Mouse (Mus musculus): ENCODE data around the gene Taok1. TPM values are rescaled to one million over a fixed set of nuclear protein-coding genes. Genes with fewer than 3 reads are reported as not detected.

Gene Taok1
- total and polyA plus RNA-seq, 2 experiments from 2014 or later, result 30.8 to 87.4 TPM

DNA sequence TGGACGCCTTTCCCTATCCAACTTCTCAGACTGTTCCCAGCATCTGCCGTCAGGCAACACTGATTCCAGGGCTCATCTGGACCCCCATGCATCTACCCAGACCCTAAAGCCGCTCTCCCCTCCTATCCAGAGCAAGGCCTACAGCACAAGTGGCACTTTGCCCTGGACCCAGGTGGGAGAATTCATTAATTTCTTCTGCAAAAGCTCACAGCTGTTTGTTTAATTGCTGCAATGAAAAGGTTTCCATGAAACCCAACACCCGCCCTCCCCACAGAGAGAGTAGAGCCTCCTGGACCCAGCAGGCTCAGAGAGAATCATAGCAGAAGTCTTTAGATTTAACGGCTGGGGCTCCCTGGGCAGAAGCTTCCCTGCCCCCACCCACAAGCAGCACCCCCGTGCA is 122.4 kb downstream of the Taok1 start:
- H3K9me3 ChIP-seq (ENCODE audit: low read length), result no peaks in the 10 kb centered on the region
- no peak overlapping the region for H3K4me3 ChIP-seq (ENCODE audit: low read depth, low read length)
- DNase-seq (no peak), ATAC-seq (no peak)
- peak overlapping the region; percentile 26; the same call in 1 of the 2 replicates for H3K4me2 ChIP-seq (ENCODE audit: low read depth)
- TF ChIP-seq CTCF (IDR thresholded peaks at IDR 0.05; ENCODE audit: low read depth), result no peak
- WGBS, result 33% methylated on average over 6 of the region's 6 CpGs
- H3K27ac ChIP-seq (ENCODE audit: low read depth, low read length), result no peak overlapping the region; the same call in 1 of the 2 replicates
- no peaks in the 10 kb centered on the region for H3K27me3 ChIP-seq (ENCODE audit: insufficient read depth, low read length)
- H3K36me3 ChIP-seq (ENCODE audit: insufficient read depth), result no peaks in the 10 kb centered on the region
- no peak overlapping the region for H3K9ac ChIP-seq
- peaks cover 35% of the 10 kb centered on the region for H3K4me1 ChIP-seq (ENCODE audit: insufficient read depth)

DNA sequence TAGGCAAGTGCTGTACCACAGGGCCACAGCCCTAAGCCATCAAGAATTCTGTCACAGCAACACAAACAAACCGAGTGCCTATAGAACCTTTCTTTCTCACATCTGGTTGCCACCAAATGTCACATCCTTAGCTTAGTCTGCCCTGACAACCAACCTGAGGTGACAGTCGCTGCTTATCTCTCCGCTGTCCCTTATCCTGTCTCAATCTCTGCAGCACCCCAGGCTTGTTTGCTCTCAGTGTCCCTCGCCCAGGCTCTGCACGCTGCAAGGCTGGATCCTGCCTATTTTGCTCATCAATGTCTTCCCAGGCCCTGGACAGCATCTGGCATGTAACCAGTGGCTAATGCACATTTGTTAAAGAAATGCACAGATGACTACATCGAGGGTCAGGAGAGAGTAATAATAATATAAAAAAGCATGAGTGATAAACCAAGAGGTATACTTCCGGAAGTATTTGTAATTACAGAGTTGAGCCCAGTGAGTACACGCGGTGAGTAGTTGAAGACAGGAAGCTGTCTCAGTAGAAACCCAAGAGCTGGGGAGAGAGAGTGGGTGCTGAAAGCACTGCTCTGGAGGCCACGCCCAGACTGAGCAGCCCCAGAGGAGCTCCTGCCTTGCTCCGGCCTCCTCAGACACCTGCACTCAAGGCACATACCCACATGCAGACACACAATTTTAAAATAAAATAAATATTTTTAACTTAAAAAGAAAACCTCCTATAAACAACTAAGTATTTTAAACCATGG is 123.9 kb downstream of the Taok1 start:
- peaks cover 34% of the 10 kb centered on the region for H3K4me1 ChIP-seq (ENCODE audit: insufficient read depth)
- no peaks in the 10 kb centered on the region for H3K36me3 ChIP-seq (ENCODE audit: insufficient read depth)
- TF ChIP-seq CTCF (IDR thresholded peaks at IDR 0.05; ENCODE audit: low read depth), result no peak
- WGBS, result 78% methylated on average over 11 of the region's 11 CpGs
- H3K27ac ChIP-seq (ENCODE audit: low read depth, low read length), result no peak overlapping the region
- ATAC-seq (no peak), DNase-seq (no peak)
- H3K4me3 ChIP-seq (ENCODE audit: low read depth, low read length), result no peak overlapping the region
- H3K27me3 ChIP-seq (ENCODE audit: insufficient read depth, low read length), result no peaks in the 10 kb centered on the region
- no peaks in the 10 kb centered on the region for H3K9me3 ChIP-seq (ENCODE audit: low read length)
- no peak overlapping the region for H3K4me2 ChIP-seq (ENCODE audit: low read depth)
- H3K9ac ChIP-seq, result no peak overlapping the region

DNA sequence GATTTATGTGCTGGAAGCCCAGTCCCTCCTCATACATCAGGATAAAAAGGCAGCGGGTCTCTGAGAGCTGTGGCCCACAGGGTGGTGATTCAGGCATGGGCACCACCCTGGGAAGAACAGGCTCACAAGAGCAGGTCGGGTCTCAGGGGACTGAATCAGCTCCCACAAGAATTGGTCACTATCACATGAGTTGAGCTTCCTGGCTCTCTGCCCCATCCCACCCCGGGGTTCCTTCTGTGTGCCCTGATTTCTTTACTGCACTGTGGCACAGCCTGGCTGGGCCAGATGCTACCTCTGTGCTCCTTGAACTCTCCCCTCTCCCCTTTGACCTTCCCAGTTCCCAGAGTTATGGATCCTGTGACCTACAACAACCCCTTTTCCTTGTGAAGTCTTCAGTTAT is 124.6 kb downstream of the Taok1 start:
- WGBS, result 74% methylated on average over 3 of the region's 3 CpGs
- DNase-seq, result no peak
- H3K9me3 ChIP-seq (ENCODE audit: low read length), result no peaks in the 10 kb centered on the region

More for the DNA sequence above, 124.6 kb downstream of the Taok1 start:
- Histone ChIP-seq H3K27ac (ENCODE audit: low read depth, low read length) (no peak overlapping the region), H3K27me3 (ENCODE audit: insufficient read depth, low read length) (no peaks in the 10 kb centered on the region), H3K36me3 (ENCODE audit: insufficient read depth) (no peaks in the 10 kb centered on the region), H3K9ac (no peak overlapping the region), H3K4me1 (ENCODE audit: insufficient read depth) (peaks cover 28% of the 10 kb centered on the region), H3K4me2 (ENCODE audit: low read depth) (no peak overlapping the region), H3K4me3 (ENCODE audit: low read depth, low read length) (no peak overlapping the region)
- no peak for TF ChIP-seq CTCF (IDR thresholded peaks at IDR 0.05; ENCODE audit: low read depth)
- ATAC-seq, result no peak

Other genes with a start within 250 kb of the Taok1 start
- 0.43 and 0.54 TPM in 2 replicates for gene Coro6, start 145.4 kb downstream of the Taok1 start, total RNA-seq (2014; rRNA removed)
- gene Coro6, start 145.4 kb downstream of the Taok1 start, polyA plus RNA-seq (2015; fragmentation: Nextera tagmentation; extraction: Ambion mirVana), result 0.12 and 0.28 TPM in 2 replicates
- gene Ankrd13b, start 118.1 kb downstream of the Taok1 start, total RNA-seq (2014; rRNA removed), result 81.7 and 81.9 TPM in 2 replicates
- 55.4 and 56.8 TPM in 2 replicates for gene Ankrd13b, start 118.1 kb downstream of the Taok1 start, polyA plus RNA-seq (2015; fragmentation: Nextera tagmentation; extraction: Ambion mirVana)
- gene Git1, start 114.3 kb downstream of the Taok1 start, total RNA-seq (2014; rRNA removed), result 91.2 and 126 TPM in 2 replicates
- gene Git1, start 114.3 kb downstream of the Taok1 start, polyA plus RNA-seq (2015; fragmentation: Nextera tagmentation; extraction: Ambion mirVana), result 20.1 and 22.1 TPM in 2 replicates
- gene Abhd15, start 92.7 kb downstream of the Taok1 start, total RNA-seq (2014; rRNA removed), result 1.6 and 1.9 TPM in 2 replicates
- 1.1 and 1.5 TPM in 2 replicates for gene Abhd15, start 92.7 kb downstream of the Taok1 start, polyA plus RNA-seq (2015; fragmentation: Nextera tagmentation; extraction: Ambion mirVana)
- gene Trp53i13, start 91.8 kb downstream of the Taok1 start, total RNA-seq (2014; rRNA removed), result 7.7 and 12.4 TPM in 2 replicates
- 12.3 and 12.4 TPM in 2 replicates for gene Trp53i13, start 91.8 kb downstream of the Taok1 start, polyA plus RNA-seq (2015; fragmentation: Nextera tagmentation; extraction: Ambion mirVana)
- gene Gm10392, start 88.6 kb downstream of the Taok1 start, total RNA-seq (2014; rRNA removed), result not detected in 2 replicates
- not detected in 2 replicates for gene Gm10392, start 88.6 kb downstream of the Taok1 start, polyA plus RNA-seq (2015; fragmentation: Nextera tagmentation; extraction: Ambion mirVana)
- 42.9 and 52.0 TPM in 2 replicates for gene Nufip2, start 78.3 kb upstream of the Taok1 start, total RNA-seq (2014; rRNA removed)
- 1.7 and 3.0 TPM in 2 replicates for gene Nufip2, start 78.3 kb upstream of the Taok1 start, polyA plus RNA-seq (2015; fragmentation: Nextera tagmentation; extraction: Ambion mirVana)
- 0.23 and 0.95 TPM in 2 replicates for gene Cryba1, start 117.5 kb upstream of the Taok1 start, total RNA-seq (2014; rRNA removed)
- 0.41 and 0.88 TPM in 2 replicates for gene Cryba1, start 117.5 kb upstream of the Taok1 start, polyA plus RNA-seq (2015; fragmentation: Nextera tagmentation; extraction: Ambion mirVana)
- gene Myo18a, start 155.4 kb upstream of the Taok1 start, total RNA-seq (2014; rRNA removed), result 67.5 and 85.2 TPM in 2 replicates
- 23.9 and 33.8 TPM in 2 replicates for gene Myo18a, start 155.4 kb upstream of the Taok1 start, polyA plus RNA-seq (2015; fragmentation: Nextera tagmentation; extraction: Ambion mirVana)
- not detected in 2 replicates for gene Gm10277, start 179.9 kb upstream of the Taok1 start, total RNA-seq (2014; rRNA removed)
- 0.29 TPM in 1 of 2 replicates, not detected in the other for gene Gm10277, start 179.9 kb upstream of the Taok1 start, polyA plus RNA-seq (2015; fragmentation: Nextera tagmentation; extraction: Ambion mirVana)

All from forebrain, postnatal 0 days (tissue).